Mouse (Mus musculus) intestine, embryonic 16.5 days (tissue): ENCODE results near the gene Tgm2. TPM values are rescaled to one million over a fixed set of nuclear protein-coding genes. Genes with fewer than 3 reads are reported as not detected.

ENCODE experiments used
- ATAC-seq: fragments of 200-750 bp; cut with Nextera tagmentation; 2 replicates; pipeline ENCODE4 v1.8.0; 2017; ENCODE audit warnings: moderate TSS enrichment, moderate library complexity
- H3K27ac ChIP-seq: fragments of 300-500 bp; sonication (generic); 2 replicates; pipeline ENCODE4 v1.5.1; 2014; ENCODE audit warnings: mild to moderate bottlenecking, low read length
- H3K27me3 ChIP-seq: fragments of 300-500 bp; sonication (generic); replicated peaks from 2 replicates; pipeline ENCODE4 v1.6.1; 2014; ENCODE audit warnings: low read length, control low read depth, mixed read lengths; ENCODE audit not compliant: control insufficient read depth, insufficient read depth
- H3K36me3 ChIP-seq: fragments of 300-500 bp; sonication (generic); 2 replicates; pipeline ENCODE4 v1.6.1; 2014; ENCODE audit warnings: low read length, control low read depth; ENCODE audit not compliant: control insufficient read depth, insufficient read depth
- H3K4me1 ChIP-seq: fragments of 300-500 bp; sonication (generic); 2 replicates; pipeline ENCODE4 v1.6.1; 2014; ENCODE audit warnings: low read length, control low read depth, mixed read lengths; ENCODE audit not compliant: control insufficient read depth, insufficient read depth
- H3K4me2 ChIP-seq: fragments of 300-500 bp; sonication (generic); 2 replicates; pipeline ENCODE4 v1.6.1; 2014; ENCODE audit warnings: low read depth, low read length, control low read depth
- H3K4me3 ChIP-seq: fragments of 300-500 bp; sonication (generic); 2 replicates; pipeline ENCODE4 v1.5.1; 2014; ENCODE audit warnings: mild to moderate bottlenecking, low read length
- H3K9ac ChIP-seq: fragments of 300-500 bp; sonication (generic); 2 replicates; pipeline ENCODE4 v1.6.1; 2014; ENCODE audit warnings: low read depth, low read length
- H3K9me3 ChIP-seq: fragments of 300-500 bp; sonication (generic); 2 replicates; pipeline ENCODE4 v1.6.1; 2016; ENCODE audit warnings: low read length, control low read depth; ENCODE audit not compliant: control insufficient read depth
- WGBS: fragments of 180-500 bp; shearing (Covaris S2); extraction: QIAGEN DNeasy Blood & Tissue Kit; methylation state at CpG from one replicate; pipeline ENCODE4 v1.1.7; 2014; 5-methylcytosine and 5-hydroxymethylcytosine counted together
- polyA plus RNA-seq: library from polyadenylated mRNA; unstranded; fragments of >200 nt; fragmentation: Nextera tagmentation; extraction: Ambion mirVana; gene quantifications from 2 replicates; pipeline ENCODE4 v1.2.1, GENCODE M21; 2015

The Tgm2 gene
- polyA plus RNA-seq = 94.9 and 96.5 TPM in 2 replicates

GRCm38 (mm10) chr2:158146223-158146622 is at the start of gene Tgm2:
Gene Tgm2 (minus strand): TSS chr2:158146436.
- peak within 1 kb of the TSS; percentile 48; the same call in 1 of the 2 replicates for H3K27ac ChIP-seq
- peak within 1 kb of the TSS; percentile 84 for H3K9ac ChIP-seq
- under 1% methylated on average over 33 of the region's 33 CpGs for WGBS
- peaks cover 3% of the 10 kb centered on the region for H3K9me3 ChIP-seq
- ATAC-seq = peak; percentile 85
- H3K27me3 ChIP-seq = no peaks in the 10 kb centered on the region
- H3K4me3 ChIP-seq = peak within 1 kb of the TSS; percentile 69
- no peaks in the 10 kb centered on the region for H3K36me3 ChIP-seq
- H3K4me1 ChIP-seq = peaks cover 39% of the 10 kb centered on the region
- peak within 1 kb of the TSS; percentile 78 for H3K4me2 ChIP-seq

- Histone ChIP-seq H3K4me3 (no peak overlapping the region), H3K36me3 (no peaks in the 10 kb centered on the region), H3K27me3 (no peaks in the 10 kb centered on the region), H3K4me2 (no peak overlapping the region), H3K9me3 (no peaks in the 10 kb centered on the region), H3K4me1 (peaks cover 10% of the 10 kb centered on the region), H3K27ac (no peak overlapping the region), H3K9ac (no peak overlapping the region)
- peak; percentile 49; the same call in 1 of the 2 replicates for ATAC-seq
- 31% methylated on average over 10 of the region's 10 CpGs for WGBS
Measured at GRCm38 (mm10) chr2:158194945-158195640, 48.9 kb upstream of the Tgm2 start.

- no peaks in the 10 kb centered on the region for H3K9me3 ChIP-seq
- WGBS = 62% methylated on average over 10 of the region's 10 CpGs
- no peak for ATAC-seq
- H3K4me3 ChIP-seq = no peak overlapping the region
- H3K4me1 ChIP-seq = peaks cover 10% of the 10 kb centered on the region
- H3K27ac ChIP-seq = no peak overlapping the region
- H3K27me3 ChIP-seq = no peaks in the 10 kb centered on the region
- no peaks in the 10 kb centered on the region for H3K36me3 ChIP-seq
- no peak overlapping the region for H3K9ac ChIP-seq
- H3K4me2 ChIP-seq = no peak overlapping the region
Measured at GRCm38 (mm10) chr2:158193611-158194336, 47.5 kb upstream of the Tgm2 start.

- Histone ChIP-seq H3K27ac (no peak overlapping the region), H3K27me3 (no peaks in the 10 kb centered on the region), H3K36me3 (no peaks in the 10 kb centered on the region), H3K9ac (peak overlapping the region; percentile 2; the same call in 1 of the 2 replicates), H3K4me2 (no peak overlapping the region), H3K9me3 (no peaks in the 10 kb centered on the region), H3K4me3 (no peak overlapping the region), H3K4me1 (peaks cover 10% of the 10 kb centered on the region)
- peak; percentile 46 for ATAC-seq
- WGBS = 44% methylated on average over 7 of the region's 7 CpGs
Measured at GRCm38 (mm10) chr2:158191098-158191497, 44.9 kb upstream of the Tgm2 start.

GRCm38 (mm10) chr2:158189451-158189850 is 43.2 kb upstream of the Tgm2 start:
- Histone ChIP-seq H3K27ac (no peak overlapping the region), H3K9ac (no peak overlapping the region), H3K27me3 (no peaks in the 10 kb centered on the region), H3K4me1 (peaks cover 7% of the 10 kb centered on the region), H3K9me3 (no peaks in the 10 kb centered on the region), H3K36me3 (no peaks in the 10 kb centered on the region), H3K4me3 (no peak overlapping the region), H3K4me2 (no peak overlapping the region)
- no peak for ATAC-seq
- WGBS = 73% methylated on average over 11 of the region's 11 CpGs

- no peaks in the 10 kb centered on the region for H3K27me3 ChIP-seq
- no peaks in the 10 kb centered on the region for H3K36me3 ChIP-seq
- H3K4me3 ChIP-seq = no peak overlapping the region
- no peaks in the 10 kb centered on the region for H3K9me3 ChIP-seq
- no peak for ATAC-seq
- no peak overlapping the region for H3K4me2 ChIP-seq
- no peak overlapping the region for H3K9ac ChIP-seq
- 59% methylated on average over 11 of the region's 11 CpGs for WGBS
- peaks cover 6% of the 10 kb centered on the region for H3K4me1 ChIP-seq
- peak overlapping the region; percentile 11; the same call in 1 of the 2 replicates for H3K27ac ChIP-seq
Measured at GRCm38 (mm10) chr2:158186206-158186871, 40.1 kb upstream of the Tgm2 start.

GRCm38 (mm10) chr2:158183266-158183665 is 37.0 kb upstream of the Tgm2 start:
- Histone ChIP-seq H3K36me3 (no peaks in the 10 kb centered on the region), H3K27me3 (no peaks in the 10 kb centered on the region), H3K9me3 (no peaks in the 10 kb centered on the region), H3K27ac (no peak overlapping the region), H3K4me1 (peaks cover 17% of the 10 kb centered on the region), H3K4me2 (no peak overlapping the region), H3K9ac (no peak overlapping the region), H3K4me3 (no peak overlapping the region)
- WGBS = 89% methylated on average over 8 of the region's 8 CpGs
- ATAC-seq = no peak

- no peak for ATAC-seq
- 49% methylated on average over 6 of the region's 6 CpGs for WGBS
Measured at GRCm38 (mm10) chr2:158181932-158182331, 35.7 kb upstream of the Tgm2 start.

GRCm38 (mm10) chr2:158180797-158181196 is 34.6 kb upstream of the Tgm2 start:
- no peak overlapping the region for H3K4me3 ChIP-seq
- no peak overlapping the region for H3K4me2 ChIP-seq
- no peak for ATAC-seq
- no peak overlapping the region for H3K27ac ChIP-seq
- 45% methylated on average over 9 of the region's 9 CpGs for WGBS
- no peaks in the 10 kb centered on the region for H3K9me3 ChIP-seq
- H3K36me3 ChIP-seq = no peaks in the 10 kb centered on the region
- H3K9ac ChIP-seq = no peak overlapping the region
- H3K27me3 ChIP-seq = no peaks in the 10 kb centered on the region
- peaks cover 23% of the 10 kb centered on the region for H3K4me1 ChIP-seq

More at GRCm38 (mm10) chr2:158181932-158182331, 35.7 kb upstream of the Tgm2 start:
- no peak overlapping the region for H3K4me2 ChIP-seq
- no peak overlapping the region for H3K4me3 ChIP-seq
- no peaks in the 10 kb centered on the region for H3K9me3 ChIP-seq
- no peaks in the 10 kb centered on the region for H3K27me3 ChIP-seq
- H3K9ac ChIP-seq = no peak overlapping the region
- H3K36me3 ChIP-seq = no peaks in the 10 kb centered on the region
- no peak overlapping the region for H3K27ac ChIP-seq
- H3K4me1 ChIP-seq = peaks cover 20% of the 10 kb centered on the region
